Mouse (Mus musculus) midbrain, embryonic 10.5 days (tissue): ENCODE measurements around the gene Fam126a. TPM values are rescaled to one million over a fixed set of nuclear protein-coding genes. Genes with fewer than 3 reads are reported as not detected.

Experiments used
- DNase-seq: peaks from one replicate; pipeline ENCODE4 v3.0.0-alpha.2; 2017; ENCODE audit warnings: low spot score
- H3K27ac ChIP-seq: fragments of 300-500 bp; sonication (generic); replicated peaks from 2 replicates; pipeline ENCODE4 v1.5.1; 2016; ENCODE audit warnings: mild to moderate bottlenecking
- H3K27me3 ChIP-seq: fragments of 300-500 bp; sonication (generic); 2 replicates; pipeline ENCODE4 v1.6.1; 2016; ENCODE audit warnings: low read depth, mild to moderate bottlenecking; ENCODE audit not compliant: poor library complexity, severe bottlenecking
- H3K36me3 ChIP-seq: fragments of 300-500 bp; sonication (generic); 2 replicates; pipeline ENCODE4 v1.6.1; 2016; ENCODE audit warnings: mild to moderate bottlenecking, moderate library complexity
- H3K4me1 ChIP-seq: fragments of 300-500 bp; sonication (generic); 2 replicates; pipeline ENCODE4 v1.6.1; 2016
- H3K4me3 ChIP-seq: fragments of 300-500 bp; sonication (generic); 2 replicates; pipeline ENCODE4 v1.5.1; 2016; ENCODE audit warnings: mild to moderate bottlenecking, moderate library complexity
- H3K9me3 ChIP-seq: fragments of 300-500 bp; sonication (generic); replicated peaks from 2 replicates; pipeline ENCODE4 v1.6.1; 2016; ENCODE audit warnings: mild to moderate bottlenecking
- WGBS: fragments of 180-500 bp; shearing (Covaris S2); methylation state at CpG from one replicate; pipeline ENCODE4 v1.1.7; 2016; 5-methylcytosine and 5-hydroxymethylcytosine counted together
- polyA plus RNA-seq: library from polyadenylated mRNA; unstranded; fragments of >200 nt; fragmentation: Nextera tagmentation; extraction: Ambion mirVana; gene quantifications from 2 replicates; pipeline ENCODE4 v1.2.1, GENCODE M21; 2016

Fam126a gene
- polyA plus RNA-seq, 1 experiment from 2014 or later, result 24.6 TPM

GRCm38 (mm10) chr5:23964599-23965165 is 65.8 kb downstream of the Fam126a start:
- H3K9me3 ChIP-seq, result no peaks in the 10 kb centered on the region
- no peaks in the 10 kb centered on the region for H3K27me3 ChIP-seq
- no peak for DNase-seq
- H3K4me3 ChIP-seq, result no peak overlapping the region
- WGBS, result 87% methylated on average over 10 of the region's 10 CpGs
- no peaks in the 10 kb centered on the region for H3K36me3 ChIP-seq
- H3K27ac ChIP-seq, result no peak overlapping the region
- H3K4me1 ChIP-seq, result no peaks in the 10 kb centered on the region

GRCm38 (mm10) chr5:23953047-23953446 is 77.4 kb downstream of the Fam126a start:
- WGBS, result 95% methylated on average over 5 of the region's 5 CpGs

GRCm38 (mm10) chr5:23948071-23948470 is 82.4 kb downstream of the Fam126a start:
- DNase-seq, result no peak
- no peak overlapping the region for H3K27ac ChIP-seq
- WGBS, result 24% methylated on average over 3 of the region's 3 CpGs
- no peaks in the 10 kb centered on the region for H3K9me3 ChIP-seq
- H3K4me1 ChIP-seq, result no peaks in the 10 kb centered on the region
- H3K4me3 ChIP-seq, result no peak overlapping the region
- no peaks in the 10 kb centered on the region for H3K36me3 ChIP-seq
- H3K27me3 ChIP-seq, result no peaks in the 10 kb centered on the region

More at GRCm38 (mm10) chr5:23953047-23953446, 77.4 kb downstream of the Fam126a start:
- no peaks in the 10 kb centered on the region for H3K9me3 ChIP-seq
- H3K27ac ChIP-seq, result no peak overlapping the region
- H3K4me1 ChIP-seq, result no peaks in the 10 kb centered on the region
- no peak overlapping the region for H3K4me3 ChIP-seq
- no peaks in the 10 kb centered on the region for H3K27me3 ChIP-seq
- H3K36me3 ChIP-seq, result no peaks in the 10 kb centered on the region
- no peak for DNase-seq

GRCm38 (mm10) chr5:23945056-23945455 is 85.4 kb downstream of the Fam126a start:
- Histone ChIP-seq H3K27ac (no peak overlapping the region), H3K36me3 (no peaks in the 10 kb centered on the region), H3K27me3 (no peaks in the 10 kb centered on the region), H3K4me1 (peaks cover 5% of the 10 kb centered on the region; the same call in 1 of the 2 replicates), H3K9me3 (no peaks in the 10 kb centered on the region), H3K4me3 (no peak overlapping the region)
- DNase-seq, result no peak
- 0% methylated on average over 1 of the region's 1 CpGs for WGBS

GRCm38 (mm10) chr5:23943534-23943933 is 87.0 kb downstream of the Fam126a start:
- 92% methylated on average over 2 of the region's 2 CpGs for WGBS
- DNase-seq, result no peak
- Histone ChIP-seq H3K27ac (no peak overlapping the region), H3K4me3 (no peak overlapping the region), H3K4me1 (peaks cover 5% of the 10 kb centered on the region; the same call in 1 of the 2 replicates), H3K27me3 (no peaks in the 10 kb centered on the region), H3K36me3 (no peaks in the 10 kb centered on the region), H3K9me3 (no peaks in the 10 kb centered on the region)

- no peaks in the 10 kb centered on the region for H3K9me3 ChIP-seq
- H3K4me3 ChIP-seq, result no peak overlapping the region
- 84% methylated on average over 12 of the region's 12 CpGs for WGBS
- no peaks in the 10 kb centered on the region for H3K4me1 ChIP-seq
- 0 out of 2 replicates have a peak overlapping the region, but pooled peaks have one; percentile 5 for H3K27ac ChIP-seq
- no peaks in the 10 kb centered on the region for H3K36me3 ChIP-seq
- no peak for DNase-seq
- no peaks in the 10 kb centered on the region for H3K27me3 ChIP-seq
Observed at GRCm38 (mm10) chr5:23923481-23924165, 106.9 kb downstream of the Fam126a start.

GRCm38 (mm10) chr5:23922516-23923291 is 107.8 kb downstream of the Fam126a start:
- Histone ChIP-seq H3K27me3 (no peaks in the 10 kb centered on the region), H3K4me1 (no peaks in the 10 kb centered on the region), H3K27ac (0 out of 2 replicates have a peak overlapping the region, but pooled peaks have one; percentile 5), H3K36me3 (no peaks in the 10 kb centered on the region), H3K4me3 (no peak overlapping the region), H3K9me3 (no peaks in the 10 kb centered on the region)
- DNase-seq, result no peak
- 85% methylated on average over 12 of the region's 12 CpGs for WGBS

GRCm38 (mm10) chr5:23921316-23921715 is 109.2 kb downstream of the Fam126a start:
- Histone ChIP-seq H3K36me3 (no peaks in the 10 kb centered on the region), H3K27ac (no peak overlapping the region), H3K27me3 (no peaks in the 10 kb centered on the region), H3K9me3 (no peaks in the 10 kb centered on the region), H3K4me3 (no peak overlapping the region), H3K4me1 (no peaks in the 10 kb centered on the region)
- WGBS, result 90% methylated on average over 1 of the region's 1 CpGs
- DNase-seq, result no peak

GRCm38 (mm10) chr5:23919892-23920731 is 110.4 kb downstream of the Fam126a start:
- Histone ChIP-seq H3K4me1 (no peaks in the 10 kb centered on the region), H3K4me3 (no peak overlapping the region), H3K9me3 (no peaks in the 10 kb centered on the region), H3K27ac (no peak overlapping the region), H3K27me3 (no peaks in the 10 kb centered on the region), H3K36me3 (no peaks in the 10 kb centered on the region)
- DNase-seq, result no peak
- WGBS, result 86% methylated on average over 7 of the region's 7 CpGs

GRCm38 (mm10) chr5:23917301-23917700 is 113.2 kb downstream of the Fam126a start:
- no peaks in the 10 kb centered on the region for H3K4me1 ChIP-seq
- no peak overlapping the region for H3K4me3 ChIP-seq
- no peak for DNase-seq
- no peaks in the 10 kb centered on the region for H3K9me3 ChIP-seq
- H3K27ac ChIP-seq, result no peak overlapping the region
- H3K27me3 ChIP-seq, result no peaks in the 10 kb centered on the region
- no peaks in the 10 kb centered on the region for H3K36me3 ChIP-seq
- 83% methylated on average over 1 of the region's 1 CpGs for WGBS

- Histone ChIP-seq H3K27ac (no peak overlapping the region), H3K27me3 (no peaks in the 10 kb centered on the region), H3K9me3 (peaks cover 18% of the 10 kb centered on the region), H3K4me3 (no peak overlapping the region), H3K4me1 (no peaks in the 10 kb centered on the region), H3K36me3 (no peaks in the 10 kb centered on the region)
- WGBS, result 95% methylated on average over 1 of the region's 1 CpGs
- no peak for DNase-seq
Observed at GRCm38 (mm10) chr5:23911556-23911955, 118.9 kb downstream of the Fam126a start.

GRCm38 (mm10) chr5:23909256-23909655 is 121.2 kb downstream of the Fam126a start:
- Histone ChIP-seq H3K9me3 (peaks cover 18% of the 10 kb centered on the region), H3K4me3 (no peak overlapping the region), H3K4me1 (no peaks in the 10 kb centered on the region), H3K27me3 (no peaks in the 10 kb centered on the region), H3K36me3 (no peaks in the 10 kb centered on the region), H3K27ac (no peak overlapping the region)
- no peak for DNase-seq
- 96% methylated on average over 3 of the region's 3 CpGs for WGBS
